Mouse (Mus musculus) liver, postnatal 0 days (tissue): ENCODE measurements around the gene Tacc2.
"Not testable (repeated sequence)": the region's sequence is repeated elsewhere in the genome, so short reads cannot be mapped to it uniquely, and the experiment has no call there.

ENCODE experiments used
- CTCF ChIP-seq: sonication (generic); IDR thresholded peaks from 2 replicates; pipeline ENCODE4 v1.5.1; 2016; ENCODE audit warnings: antibody characterized with exemption, low read depth
- EP300 ChIP-seq: IDR thresholded peaks from 2 replicates; pipeline ENCODE4 v1.6.1; 2016; ENCODE audit warnings: antibody characterized with exemption, low read depth, mild to moderate bottlenecking

DNA sequence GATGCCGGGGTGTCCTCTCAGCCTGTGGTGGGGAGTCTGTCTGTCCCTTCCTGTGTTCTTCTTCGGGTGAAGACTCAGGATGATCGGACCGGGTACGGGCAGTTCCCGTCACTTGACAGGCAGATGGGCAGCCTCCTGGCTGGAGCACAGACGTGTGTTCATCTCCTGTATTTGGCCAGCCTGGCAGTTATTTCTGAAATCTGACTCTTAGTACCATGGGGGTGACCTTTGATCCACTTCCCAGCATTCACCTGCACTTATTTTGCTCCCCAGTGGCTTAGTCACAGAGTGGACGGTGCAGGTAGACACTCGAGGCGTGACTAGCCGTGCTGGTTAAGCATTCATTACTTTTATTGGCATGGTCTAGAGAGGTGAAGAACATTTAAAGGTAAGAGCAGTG lies 15.7 kb downstream of the Tacc2 start:
- TF ChIP-seq CTCF, EP300: not testable (repeated sequence)
